Mouse (Mus musculus) right cerebral cortex, postnatal 14 days (tissue): ENCODE measurements at regions not wholly inside any gene's neighbourhood (a gene's known extent, or its start where the extent isn't known, plus 50 kb on each side); places are given as distances from the start of the nearest gene placed in this dataset.

Experiments used
- DNase-seq: peaks from one replicate; pipeline ENCODE4 v3.0.0; 2022

DNA sequence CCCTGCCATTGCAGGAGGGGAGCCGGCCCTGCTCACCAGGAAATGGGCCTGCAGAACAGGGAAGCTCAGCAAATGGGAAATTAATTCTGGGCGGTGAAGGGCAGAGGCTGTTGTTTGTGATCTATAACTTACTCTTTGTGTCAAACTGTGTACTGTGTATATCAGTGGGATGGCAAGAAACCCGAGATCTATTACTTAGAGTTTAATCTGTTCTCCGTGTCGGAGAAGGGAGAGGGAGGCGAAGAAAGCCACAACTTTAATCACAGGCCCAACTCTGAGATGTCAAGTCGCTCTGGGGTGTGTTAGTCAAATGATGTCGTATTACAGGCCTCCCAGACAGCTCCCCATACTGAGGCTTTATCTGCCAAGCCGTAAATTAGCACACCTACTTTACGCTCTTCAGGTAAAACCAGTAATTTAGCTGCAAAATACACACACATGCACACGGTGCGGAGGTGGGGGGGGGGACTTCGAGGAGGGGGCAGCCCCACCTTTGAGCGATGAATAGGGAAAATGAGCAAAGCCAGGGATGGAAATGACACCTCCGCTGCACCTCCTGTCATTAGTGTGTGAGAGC, 158.0 kb downstream of the Rplp1 start:
- no peak for DNase-seq

DNA sequence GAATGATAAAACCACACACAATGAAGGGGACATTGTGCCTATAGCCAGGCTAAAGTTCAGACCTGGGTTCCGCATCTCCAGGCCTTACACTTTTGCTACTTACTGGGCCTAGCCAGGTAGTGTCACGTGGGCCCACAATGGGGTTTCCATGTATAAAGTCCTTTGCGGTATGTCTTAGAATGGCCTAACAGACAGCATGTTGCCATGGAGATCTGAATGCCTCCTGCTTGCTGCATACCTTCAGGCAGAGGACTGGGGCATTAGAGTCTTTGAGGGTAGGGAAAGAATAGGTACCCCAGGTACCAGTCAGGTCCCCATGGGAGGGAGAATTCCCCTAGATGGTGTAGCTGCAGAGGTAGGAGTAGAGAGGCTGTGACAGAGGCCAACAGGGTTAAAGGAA, 159.0 kb downstream of the Rplp1 start:
- no peak for DNase-seq

DNA sequence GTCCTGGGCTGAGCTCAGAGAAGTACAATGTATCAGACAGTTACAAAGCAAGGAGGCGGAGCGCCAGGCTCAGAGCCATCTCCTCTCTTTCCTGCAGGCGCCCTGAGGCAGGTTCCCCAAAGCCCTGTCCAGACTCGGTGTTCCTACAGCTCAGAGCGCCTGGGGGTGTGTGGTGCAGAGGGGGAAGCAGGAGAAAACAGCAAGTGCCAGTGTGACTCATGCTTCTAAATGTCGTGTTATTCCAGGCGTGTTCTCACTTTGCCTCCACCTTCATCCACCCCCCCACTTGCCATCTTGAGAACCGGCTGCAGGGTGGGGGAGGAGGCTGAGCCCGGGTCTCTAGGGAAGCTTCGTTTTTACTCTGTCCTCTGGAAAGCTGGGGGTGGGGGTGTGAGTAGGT, 160.5 kb downstream of the Rplp1 start:
- peak; percentile 68 for DNase-seq

DNA sequence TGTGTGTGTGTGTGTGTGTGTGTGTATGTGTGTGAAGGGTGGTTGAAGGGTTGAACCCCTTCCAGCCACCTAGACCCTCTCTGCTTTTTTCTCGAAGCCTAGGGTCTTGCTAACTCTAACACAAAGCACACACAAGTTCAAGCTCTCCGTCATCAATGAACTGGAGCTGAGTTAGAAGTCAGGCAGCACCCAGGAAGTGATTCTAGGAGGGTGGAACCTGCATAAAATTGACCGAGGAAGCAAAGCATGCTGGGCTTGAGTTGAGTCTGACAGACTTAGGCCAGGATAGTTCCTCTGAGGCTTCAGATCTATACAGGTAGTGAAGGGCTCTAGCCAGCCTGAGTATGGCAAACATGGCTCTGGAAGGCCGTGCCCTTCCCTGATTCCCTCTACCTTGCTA, 165.1 kb downstream of the Rplp1 start:
- DNase-seq, result no peak

DNA sequence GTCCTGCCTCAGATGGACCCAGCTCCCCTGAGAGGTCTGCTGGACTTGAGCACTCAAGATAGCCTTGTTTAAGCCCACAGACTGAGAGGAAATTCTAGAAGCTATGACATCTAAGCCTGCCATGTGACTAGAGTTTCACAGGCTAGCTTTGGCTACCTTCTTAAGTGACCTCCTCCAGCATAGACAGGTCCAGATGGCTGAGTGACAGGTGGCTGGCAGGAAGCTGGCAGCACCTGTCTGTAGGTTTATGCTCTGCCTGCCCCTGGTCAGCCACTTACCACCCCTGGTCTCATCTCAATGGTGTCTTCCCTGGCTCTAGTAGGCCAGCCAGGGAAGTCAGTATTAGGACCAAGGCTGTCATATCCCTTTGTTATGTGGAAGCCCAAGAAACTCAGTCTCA, 165.9 kb downstream of the Rplp1 start:
- DNase-seq, result no peak

DNA sequence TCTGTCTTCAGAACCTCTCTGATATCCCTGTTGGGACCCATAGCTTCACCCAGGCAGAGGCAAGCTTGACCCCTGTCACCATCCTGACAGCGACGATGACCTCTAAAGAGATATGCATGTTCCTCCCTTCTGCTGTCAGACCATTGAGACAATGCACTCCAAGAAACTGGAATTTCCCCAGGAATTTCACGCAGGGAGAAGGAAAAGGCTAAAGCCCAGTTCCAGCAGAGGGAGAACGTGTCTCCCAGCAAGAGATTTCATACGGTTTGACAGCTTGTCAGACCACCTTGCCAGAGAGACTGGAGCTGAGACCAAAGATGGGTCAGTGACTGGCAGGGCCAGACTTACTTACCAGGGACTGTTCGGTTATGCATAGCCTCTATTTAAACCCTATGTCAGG, 167.9 kb downstream of the Rplp1 start:
- DNase-seq, result no peak

DNA sequence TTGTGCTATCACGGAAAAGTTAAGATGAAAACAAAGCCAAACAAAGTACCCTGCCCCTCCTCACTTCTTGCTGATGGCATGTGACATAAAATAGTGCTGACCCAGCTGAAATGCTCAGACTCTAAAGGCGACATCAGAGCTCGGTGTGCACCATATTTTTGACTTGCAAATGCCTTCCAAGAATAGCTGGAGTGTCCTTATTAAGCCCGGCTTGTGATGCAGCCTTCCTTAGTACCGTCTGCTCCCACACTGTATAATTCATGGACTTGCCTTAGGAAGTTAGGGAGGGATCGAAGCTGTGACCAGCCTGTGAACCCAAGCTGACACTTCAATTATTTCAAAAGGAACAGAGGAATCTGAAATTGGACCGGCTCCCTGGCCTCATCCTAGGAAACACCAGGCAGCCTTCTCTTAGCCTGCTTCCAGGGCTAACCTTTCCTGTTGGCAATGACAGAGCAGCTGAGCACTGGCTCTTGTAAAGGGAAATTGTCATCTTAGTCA, 169.0 kb downstream of the Rplp1 start:
- no peak for DNase-seq

DNA sequence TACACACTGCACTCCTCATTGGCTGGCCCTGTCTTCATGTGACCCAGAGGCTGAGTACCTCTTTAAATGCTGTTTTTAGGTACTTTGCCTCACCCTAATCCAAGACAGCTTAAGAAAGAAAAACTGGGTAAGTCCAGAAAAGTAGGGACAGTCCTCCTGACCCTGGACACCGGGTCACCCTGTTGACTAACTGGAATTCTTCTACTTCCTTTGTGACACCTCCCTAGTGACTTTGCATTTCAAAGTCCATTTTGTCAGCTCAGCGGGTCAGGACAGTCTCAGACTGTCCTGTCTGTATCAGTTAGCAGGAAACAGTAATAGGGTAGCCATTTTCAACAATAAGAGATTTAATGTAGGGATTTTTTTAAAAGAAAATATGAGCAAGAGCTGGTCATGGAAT, 180.8 kb downstream of the Rplp1 start:
- no peak for DNase-seq

DNA sequence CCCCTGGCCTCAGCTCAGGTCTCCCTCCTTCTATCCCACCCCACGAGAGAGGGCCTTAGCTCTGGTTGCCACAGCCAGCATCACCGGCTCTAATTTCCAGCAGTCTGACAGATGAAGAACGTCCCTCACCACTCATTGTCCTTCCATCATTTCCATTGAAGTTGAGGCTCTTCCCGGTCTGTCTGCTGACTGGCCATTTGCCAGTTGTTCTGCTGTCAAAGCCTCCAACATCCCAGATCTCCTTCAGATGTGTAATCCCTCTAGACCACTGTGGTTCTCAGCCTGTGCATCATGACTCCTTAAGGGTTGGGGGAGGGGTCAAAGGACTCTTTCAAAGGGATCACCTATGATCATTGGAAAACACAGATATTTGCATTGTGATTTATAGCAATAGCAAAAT, 181.6 kb downstream of the Rplp1 start:
- DNase-seq, result no peak

DNA sequence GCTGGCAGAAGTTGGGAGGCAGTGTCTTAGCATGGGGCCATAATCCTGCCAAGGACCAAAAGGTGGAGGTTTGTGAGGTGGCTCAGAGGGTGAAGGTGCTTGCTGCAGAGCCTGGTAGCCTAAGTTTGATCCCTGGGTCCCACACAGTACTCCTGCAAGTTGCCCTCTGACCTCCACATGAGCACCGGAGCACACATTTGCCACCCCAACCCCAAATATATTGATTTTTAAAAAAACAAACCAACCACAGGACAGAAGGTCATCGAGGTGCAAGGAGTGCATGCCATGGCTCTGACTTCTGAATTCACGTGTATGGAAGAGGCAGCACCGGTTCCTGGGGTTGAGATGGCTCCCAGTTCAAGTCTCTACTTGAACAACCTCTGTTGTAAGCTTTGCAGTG, 186.2 kb downstream of the Rplp1 start:
- DNase-seq, result no peak

DNA sequence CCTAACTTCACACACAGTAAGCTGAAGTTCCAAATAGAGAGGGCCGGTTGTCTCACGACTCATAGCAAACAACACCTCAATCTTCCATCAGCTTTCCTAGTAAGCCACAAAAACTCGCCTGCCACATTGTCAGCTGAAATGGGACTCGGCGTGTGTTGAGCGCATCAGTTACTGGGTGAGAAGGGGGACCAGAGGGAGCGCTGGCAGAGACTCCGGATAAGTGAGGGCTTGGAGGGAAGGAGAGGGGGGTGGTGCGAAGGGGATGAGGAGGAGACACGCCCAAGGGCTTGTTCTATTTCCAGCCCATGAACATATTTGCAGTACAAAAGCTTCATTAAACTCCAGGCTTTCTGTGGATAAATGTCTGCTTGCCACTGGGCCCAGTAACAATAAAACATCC, 186.7 kb downstream of the Rplp1 start:
- peak; percentile 16 for DNase-seq

DNA sequence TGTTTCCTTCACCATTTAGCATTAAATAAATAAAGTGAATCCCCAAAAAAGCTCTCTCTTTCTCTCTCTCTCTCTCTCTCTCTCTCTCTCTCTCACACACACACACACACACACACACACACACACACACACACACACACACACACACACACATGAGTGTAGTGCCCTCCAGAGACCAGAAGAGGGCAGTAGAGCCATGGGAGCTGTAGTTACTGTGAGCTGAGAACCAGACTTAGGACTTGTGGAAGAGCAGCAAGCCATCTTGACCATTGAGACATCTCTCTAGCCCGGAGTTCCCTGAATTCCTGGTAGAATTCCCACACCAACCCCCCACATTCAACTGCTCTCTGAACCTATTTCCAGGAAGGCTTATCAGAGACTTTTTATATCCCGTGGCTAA, 190.3 kb downstream of the Rplp1 start:
- DNase-seq, result no peak

DNA sequence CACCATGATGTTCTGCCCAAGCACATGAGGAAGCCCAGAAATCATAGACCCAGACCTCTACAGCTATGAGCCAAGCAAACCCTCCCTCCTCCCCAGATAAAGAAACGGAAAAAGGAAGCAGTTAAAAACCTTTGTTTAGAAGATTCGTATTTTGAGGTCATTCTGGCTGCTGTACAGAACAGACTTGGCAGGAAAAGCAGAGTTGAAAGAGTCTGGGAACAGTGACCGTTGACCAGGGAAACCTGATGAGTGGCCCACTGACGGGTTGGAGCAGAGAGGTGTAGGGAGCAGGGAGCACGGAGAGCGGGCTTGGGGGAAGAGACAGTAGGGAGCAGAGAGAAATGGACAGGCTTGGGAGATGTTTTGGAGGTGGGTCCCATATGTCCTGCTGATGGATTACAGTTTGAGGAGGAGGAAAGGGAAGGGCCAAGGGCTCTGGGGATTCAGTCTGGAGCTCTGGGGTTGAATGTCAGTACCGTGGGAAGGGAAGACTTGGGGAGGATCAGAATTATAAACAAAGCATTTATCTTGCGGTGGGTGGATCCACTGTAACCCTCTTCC, 191.2 kb downstream of the Rplp1 start:
- DNase-seq, result no peak

DNA sequence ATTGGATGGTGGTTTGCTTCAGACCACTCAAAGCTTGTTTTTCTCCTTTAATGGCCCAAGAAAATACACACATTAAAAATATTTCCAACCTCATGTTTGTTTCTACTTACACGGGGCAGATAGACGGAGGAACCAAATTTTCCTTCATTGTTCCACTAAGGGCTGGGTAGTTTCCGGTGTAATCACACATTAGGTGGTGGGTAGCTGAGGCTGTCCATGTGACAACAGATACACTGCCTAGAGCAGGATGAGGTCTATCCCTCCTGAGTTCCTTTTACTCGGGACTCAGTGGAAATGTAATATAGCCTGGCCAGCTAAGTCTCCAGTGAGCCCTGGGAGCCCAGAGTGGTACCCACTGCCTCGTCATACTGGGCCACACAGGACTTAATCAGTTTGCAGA, 192.5 kb downstream of the Rplp1 start:
- no peak for DNase-seq

DNA sequence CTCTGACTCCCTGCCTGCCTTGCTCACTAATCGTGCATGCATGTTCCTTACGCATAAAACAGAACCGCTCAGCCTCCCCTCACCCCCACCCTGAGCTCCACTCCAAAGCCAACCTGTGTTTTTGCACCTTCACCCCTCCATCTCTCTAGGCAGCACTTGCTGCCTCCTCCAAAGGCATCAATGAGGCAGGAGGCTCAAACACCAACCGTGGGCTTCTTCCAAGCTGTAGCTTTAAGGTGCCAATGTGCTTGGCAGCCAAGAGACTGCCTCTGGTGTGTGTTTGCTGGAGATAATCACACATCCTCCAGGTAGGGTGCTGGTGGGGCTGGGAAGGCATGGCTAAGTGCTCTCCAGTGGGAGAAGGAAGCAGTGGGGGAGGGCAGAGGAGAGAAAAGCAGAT, 193.3 kb downstream of the Rplp1 start:
- DNase-seq, result no peak

DNA sequence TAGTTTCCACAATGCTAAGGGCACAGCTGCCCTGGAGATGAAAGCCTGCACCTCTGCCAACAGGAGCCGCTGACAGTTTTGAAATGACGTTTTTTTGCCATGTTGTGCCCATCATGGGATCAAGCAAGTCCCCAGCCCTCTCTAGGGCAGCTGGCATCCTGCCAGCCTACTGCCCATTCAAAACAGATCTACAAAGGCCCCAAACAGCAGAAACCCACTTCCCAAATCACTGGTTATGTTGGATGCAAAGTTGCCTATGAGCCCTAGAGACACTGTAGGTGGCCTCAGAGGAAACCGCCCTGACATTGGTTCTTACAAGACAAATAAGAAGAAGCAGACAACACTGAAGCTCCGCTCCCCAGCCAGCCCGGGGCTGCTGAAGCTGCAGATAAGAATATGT, 194.1 kb downstream of the Rplp1 start:
- no peak for DNase-seq

DNA sequence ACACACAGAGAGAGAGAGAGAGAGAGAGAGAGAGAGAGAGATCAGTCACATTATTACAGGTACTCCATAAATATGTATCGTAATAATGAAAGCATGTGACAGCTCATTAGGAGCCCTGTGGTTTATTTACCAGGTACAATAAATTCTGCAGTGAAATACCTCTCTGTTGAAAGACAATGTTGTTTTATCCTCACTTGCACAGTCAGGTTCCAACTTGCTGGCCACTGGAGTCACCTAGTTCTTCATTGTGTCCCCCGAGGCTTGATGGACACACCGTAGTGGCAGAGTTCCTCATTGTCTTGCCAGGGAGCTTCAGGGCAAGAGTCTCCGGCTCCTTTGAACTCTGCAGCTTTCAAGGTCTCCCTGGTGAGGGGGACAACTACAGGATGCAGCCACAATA, 197.6 kb downstream of the Rplp1 start:
- DNase-seq, result no peak

DNA sequence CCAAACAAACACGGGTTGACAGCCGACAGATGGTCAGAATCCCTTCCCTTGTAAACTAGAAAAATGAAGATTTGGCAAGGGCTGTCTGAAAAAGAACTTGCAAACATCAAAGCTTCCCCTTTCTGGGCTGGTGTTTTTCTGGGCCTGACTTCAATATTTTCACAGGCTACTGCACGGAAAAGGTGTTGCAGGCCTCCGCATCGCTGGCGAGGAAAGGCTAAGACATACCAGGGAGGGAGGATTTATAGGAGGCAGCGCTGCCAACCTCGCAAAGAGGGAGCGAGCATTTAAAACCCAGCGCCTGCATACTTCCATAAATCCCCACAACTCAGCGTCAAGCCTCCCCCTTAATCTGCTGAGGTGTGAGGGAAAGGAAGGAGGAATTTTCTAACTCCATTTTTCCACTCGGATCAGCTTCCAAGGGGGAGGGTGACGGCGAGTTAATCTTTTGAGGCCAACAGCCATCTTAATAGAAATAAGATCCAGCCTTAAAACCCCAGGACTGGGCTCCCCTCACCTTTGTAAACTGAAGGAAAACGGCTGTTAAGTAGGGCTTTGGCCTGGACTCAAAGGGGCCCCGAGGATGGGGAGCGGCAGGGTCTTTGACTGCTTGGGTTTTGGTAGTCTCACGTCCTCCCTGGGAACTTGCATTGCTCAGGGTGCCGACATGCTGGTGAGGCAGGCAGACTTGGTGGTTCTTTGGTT, 199.9 kb downstream of the Rplp1 start:
- peak; percentile 31 for DNase-seq

DNA sequence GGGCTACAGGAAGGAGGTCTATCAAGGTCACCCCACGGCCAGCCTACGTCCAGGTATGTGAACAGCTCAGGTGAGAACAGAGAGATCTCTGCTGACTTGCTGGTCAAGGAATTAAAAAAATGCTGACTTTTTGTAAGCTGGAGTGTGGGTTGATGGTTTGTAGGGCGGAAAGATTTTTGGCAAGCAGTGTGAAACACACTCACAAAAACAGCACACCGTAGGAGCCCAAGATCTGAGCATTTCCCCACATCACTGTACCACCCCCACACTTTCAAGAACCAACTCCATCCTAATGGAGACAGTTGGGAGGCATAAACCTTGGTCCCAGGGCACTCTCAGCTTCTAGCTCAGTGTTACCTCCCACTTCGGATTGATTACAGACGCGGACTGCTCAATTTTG, 200.5 kb downstream of the Rplp1 start:
- no peak for DNase-seq

DNA sequence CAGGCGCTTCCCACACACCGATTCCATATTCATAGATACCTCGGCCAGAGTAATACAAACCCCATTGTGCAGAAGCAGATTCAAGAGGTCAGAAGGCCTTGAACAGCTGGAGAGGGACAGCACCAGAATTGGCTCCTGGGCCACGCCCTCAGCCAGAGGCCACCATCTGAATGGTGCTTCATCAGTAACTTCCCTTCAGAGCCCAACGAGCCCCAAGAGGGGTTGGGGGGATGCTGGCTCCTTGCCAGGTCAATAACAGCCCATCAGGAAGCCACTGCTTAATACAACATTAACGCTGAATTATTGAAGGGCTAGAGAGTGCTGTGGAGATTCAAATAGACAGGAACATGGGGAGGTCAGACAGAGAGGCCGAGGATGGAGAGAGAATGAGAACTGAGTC, 203.0 kb downstream of the Rplp1 start:
- DNase-seq, result no peak

DNA sequence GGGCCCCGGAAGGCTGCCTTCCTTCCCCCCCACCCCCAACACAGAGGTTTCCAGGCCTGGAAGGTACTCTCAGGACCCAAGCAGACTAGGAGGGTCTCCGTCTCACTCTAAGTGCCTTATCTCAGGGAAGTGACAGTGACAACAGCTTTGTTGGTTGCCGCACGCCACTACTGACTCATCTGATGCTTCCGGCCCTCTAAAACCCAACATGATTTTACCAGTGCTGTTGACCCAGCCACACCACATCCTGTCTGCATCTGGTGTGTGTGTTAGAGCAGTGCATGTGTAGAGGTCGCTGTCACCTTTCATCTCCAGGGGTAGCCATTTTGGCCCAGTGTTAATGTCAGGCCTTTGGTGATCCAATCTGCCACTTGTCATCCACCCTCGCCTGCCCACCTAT, 206.5 kb downstream of the Rplp1 start:
- no peak for DNase-seq

DNA sequence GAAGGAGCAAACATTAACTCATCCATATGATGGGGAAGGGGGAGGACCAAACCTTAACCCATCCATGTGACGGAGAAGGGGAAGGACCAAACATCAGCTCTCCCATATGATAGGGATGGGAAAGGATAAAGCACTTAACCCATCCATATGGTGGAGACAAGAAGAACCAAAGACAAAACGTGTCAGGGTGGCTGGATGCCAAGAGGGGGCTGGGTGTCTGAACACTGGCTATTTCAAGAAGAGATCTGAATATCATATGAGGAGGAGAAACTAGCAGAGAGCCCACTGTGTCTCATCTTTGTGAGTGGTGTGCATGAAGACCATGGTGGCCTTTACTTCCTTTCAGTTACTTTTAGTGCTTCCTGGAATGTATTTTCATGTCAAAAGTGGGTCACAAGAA, 207.0 kb downstream of the Rplp1 start:
- DNase-seq, result peak; percentile 43

DNA sequence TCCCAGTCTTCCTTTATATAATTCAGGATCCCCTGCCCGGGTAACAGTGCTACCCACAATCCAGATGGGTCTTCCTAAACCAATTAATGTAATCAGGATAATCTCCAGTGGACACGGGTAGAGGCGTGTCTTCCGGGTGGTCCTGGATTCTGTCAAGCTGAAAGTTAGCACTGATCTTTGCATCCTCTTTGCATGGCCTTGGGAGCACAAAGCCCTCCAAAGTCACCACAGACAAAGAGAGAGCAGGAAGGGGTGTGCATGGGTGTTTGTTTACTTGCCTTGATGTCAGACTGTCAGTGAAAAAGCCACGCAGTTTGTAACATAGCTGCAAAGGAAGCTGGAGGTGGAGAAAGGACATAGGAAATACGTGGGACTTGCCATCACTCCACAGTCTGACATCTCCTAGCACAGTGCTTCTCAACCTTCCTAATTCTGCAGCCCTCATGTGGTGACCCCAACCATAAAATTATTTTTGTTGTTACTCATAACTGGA, 208.0 kb downstream of the Rplp1 start:
- DNase-seq, result no peak

DNA sequence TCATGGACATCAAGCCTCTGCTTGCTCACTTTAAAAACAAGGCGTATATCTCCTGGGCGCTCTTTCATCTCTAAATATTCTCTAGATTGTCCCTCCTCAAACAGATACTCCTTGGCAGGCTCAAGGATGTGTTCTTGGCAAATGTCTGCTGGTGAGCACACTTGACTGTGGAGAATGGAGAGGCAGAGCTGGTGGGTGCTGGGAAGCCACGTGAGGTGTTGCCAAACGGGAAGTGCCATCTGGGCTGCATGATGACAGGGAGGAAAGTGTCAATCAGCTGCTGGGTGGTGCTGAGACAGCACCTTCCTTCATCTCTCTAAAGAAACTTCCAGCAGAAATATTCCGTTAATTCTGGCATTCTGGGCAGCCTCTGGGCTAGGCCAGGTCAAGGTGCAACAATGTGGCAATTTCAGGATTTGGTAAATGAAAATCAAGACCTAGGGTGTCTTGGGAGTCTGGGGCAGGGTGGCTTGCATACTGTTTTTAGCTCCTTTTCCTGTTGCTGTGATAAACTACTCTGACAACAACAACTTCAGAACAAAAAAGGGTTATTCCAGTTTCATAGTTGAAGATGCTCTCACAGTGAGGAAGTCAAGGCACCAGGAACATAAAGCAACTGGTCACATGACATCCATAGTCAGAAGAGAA, 208.6 kb downstream of the Rplp1 start:
- DNase-seq, result peak; percentile 58
